Mouse (Mus musculus) kidney, adult 8-10 months (tissue): ENCODE results near the gene Ccm2.
A peak's percentile ranks its signal among the peaks of the same experiment; 100 is the strongest.

ENCODE experiments used
- DNase-seq, 2 experiments: peaks; one replicate each; pipeline ENCODE4 v3.0.0; 2022

Gene Ccm2

DNA sequence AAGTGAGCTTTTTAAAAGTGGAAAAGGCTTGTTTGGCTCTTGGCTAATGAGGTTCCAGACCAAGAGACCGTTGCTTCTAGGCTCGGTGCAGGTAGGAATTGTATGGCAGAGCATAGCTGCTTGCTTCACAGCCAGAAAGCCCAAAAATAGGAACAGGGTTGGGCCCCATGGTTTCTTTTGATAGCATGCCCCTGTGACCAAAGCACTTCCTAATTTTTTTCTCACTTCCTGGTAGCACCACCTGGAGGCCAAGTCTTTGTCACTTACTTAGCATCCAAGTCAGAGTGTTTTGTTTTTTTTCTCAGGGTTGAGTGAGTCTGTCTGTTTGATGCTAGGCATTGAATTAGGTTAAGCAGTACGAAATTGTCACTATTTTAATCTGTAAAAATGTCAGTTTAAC, 40.0 kb downstream of the Ccm2 start:
- no peak for DNase-seq

DNA sequence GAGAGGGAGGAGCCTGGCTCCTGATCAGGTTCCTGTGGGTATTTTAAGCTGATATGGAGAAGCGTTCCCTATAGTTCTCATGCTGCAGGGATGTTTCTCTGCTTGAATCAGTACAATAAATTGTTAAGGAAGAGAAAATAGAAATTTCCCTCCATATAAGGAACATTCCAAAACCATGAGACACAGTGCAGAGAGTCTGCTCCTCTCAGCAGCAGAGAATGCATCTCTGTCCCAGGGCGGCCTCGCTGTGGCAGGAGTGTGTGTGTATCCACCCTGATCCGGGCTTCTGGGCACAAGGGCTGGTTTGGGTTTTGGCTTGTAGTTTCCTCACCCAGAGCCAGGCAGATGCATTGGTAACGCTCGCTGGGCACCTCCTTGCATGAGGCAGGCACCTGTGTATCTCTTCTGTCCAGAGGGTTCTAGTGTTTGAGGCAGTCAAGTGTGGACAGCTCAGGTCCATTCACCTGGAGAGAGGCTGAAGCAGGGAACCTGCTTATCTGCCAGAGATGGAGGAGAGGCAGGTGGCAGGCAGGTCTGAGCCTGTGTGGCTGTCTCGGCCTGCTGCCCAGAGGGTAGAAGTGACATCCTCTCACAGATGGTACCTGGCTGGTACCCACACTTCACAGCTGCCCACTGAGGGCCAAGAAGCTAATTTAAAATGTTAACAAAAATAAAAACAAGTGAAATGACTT, 40.7 kb downstream of the Ccm2 start:
- DNase-seq, result no peak

DNA sequence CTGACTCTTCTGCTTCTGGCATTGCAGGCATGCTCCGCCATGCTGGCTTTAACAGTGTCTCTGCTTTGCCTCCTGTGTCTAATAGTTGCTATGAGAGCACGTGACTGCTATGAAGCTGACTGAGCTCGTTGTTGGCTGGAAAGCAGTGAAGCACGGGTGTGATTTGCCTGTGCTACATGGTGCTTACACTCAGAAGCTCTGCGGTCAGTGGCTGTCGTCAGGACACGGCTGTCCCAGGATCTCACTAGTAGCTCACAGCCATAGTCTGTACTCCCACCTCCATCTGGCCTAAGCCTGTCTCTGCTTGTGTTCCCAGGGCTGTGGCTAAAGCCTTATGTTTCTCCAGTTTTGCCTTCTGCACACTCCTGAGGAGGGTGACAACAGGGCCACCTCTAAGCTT, 41.6 kb downstream of the Ccm2 start:
- no peak for DNase-seq

- no peak for DNase-seq
These were observed 43.2 kb downstream of the Ccm2 start for GRCm38 (mm10) chr11:6589838-6590237.

- no peak for DNase-seq
These were observed 44.4 kb downstream of the Ccm2 start for GRCm38 (mm10) chr11:6590933-6591675.

DNA sequence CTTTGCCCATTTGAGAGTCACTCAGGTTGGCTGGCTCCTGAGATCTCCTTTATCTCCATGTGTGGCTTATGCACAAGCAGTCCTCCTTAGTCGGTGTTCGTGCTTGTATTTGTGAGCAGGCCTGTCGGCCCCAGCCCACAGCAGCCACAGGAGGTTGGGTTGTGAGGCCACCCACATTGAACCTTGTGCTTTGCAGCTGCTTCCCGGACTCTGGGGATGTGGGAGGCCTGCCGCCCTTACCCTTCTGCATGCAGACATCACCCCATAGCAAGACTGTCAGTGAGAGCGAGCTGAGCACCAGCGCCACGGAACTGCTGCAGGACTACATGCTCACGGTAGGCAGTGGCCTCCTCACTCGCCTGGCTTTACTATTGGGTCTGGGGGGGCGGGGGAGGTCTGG, 46.7 kb downstream of the Ccm2 start:
- no peak for DNase-seq

- DNase-seq, result peak in 1 of 2 experiments; percentile 12
These were observed 48.2 kb downstream of the Ccm2 start for GRCm38 (mm10) chr11:6594845-6595244.

DNA sequence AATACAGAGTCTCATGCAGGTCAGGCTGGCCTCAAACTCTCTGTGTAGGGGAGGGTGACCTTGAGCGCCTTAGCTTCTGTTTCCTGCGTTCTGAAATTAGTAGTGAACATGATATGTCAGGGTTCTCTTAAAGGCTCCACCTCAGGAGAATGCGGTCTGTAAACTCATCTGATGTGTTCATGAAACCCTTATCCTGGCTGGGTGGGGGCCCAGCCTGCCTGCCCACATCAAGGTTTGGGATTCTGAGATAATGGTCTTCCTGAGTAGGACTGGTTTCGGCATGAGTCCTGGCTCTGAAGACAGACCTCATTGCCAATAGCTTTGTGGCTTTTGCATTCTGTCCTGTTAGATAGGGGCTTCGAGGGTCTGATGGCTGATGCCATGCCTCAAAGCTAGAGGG, 48.7 kb downstream of the Ccm2 start:
- no peak for DNase-seq

- no peak for DNase-seq
These were observed 49.5 kb downstream of the Ccm2 start for GRCm38 (mm10) chr11:6596205-6596604.

- DNase-seq, result no peak
These were observed 49.9 kb downstream of the Ccm2 start for GRCm38 (mm10) chr11:6596616-6597015.

GRCm38 (mm10) chr11:6597523-6597922, 50.8 kb downstream of the Ccm2 start:
- no peak for DNase-seq

DNA sequence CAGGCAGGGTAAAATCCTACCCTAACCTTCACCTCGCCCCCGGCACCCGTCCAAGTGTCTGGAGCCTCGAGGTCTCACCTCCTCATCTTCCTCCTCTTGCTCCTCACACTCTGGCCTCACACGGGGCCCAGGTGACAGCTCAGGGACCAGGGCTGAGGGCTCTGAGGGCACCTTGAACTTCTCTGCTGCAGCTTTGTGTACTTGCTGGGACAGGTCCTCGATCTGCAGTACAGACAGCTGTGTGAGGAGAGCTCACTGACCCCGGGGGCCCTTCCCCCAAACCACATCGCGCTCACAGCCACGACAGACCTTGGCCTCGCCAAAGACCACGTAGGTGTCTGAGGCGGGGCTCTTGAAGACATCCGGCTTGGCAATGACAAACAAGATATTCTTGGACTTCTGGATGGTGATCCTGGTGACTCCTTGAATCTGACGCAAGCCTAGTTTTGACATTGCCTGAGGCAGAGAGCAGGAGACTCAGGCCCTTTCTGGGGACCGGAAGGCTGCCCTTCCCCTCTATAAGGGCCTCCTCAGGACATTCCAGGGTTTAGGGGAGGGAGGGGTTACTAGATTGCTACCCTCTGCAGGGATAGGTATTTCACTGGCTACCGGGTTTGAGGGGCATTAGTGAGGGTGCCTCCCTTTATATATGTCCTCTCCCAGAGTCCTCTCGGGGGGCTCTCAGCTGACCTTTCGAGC, 51.7 kb downstream of the Ccm2 start:
- no peak for DNase-seq

GRCm38 (mm10) chr11:6599011-6599681, 52.5 kb downstream of the Ccm2 start:
- DNase-seq, result no peak

DNA sequence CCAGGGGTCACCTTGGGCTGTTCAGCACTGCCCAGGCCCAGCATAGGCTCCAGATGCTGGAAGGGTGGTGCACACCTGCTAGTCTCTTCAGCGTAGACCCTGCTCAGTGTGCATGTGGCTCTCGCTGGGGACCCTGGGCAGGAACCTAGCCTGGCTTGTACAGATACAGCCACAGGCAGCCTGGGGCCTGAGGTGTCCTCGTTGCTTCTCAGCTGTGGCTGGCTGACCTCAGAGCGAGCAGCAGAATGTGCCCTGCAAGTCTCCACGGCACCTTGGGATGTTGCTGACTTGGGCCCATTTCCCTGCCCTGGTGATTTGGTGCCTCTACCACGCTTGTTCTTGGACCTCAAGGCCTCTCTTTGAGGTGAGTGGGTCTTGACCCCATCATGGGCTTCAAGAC, 53.1 kb downstream of the Ccm2 start:
- no peak for DNase-seq

- no peak for DNase-seq
These were observed 53.7 kb downstream of the Ccm2 start for GRCm38 (mm10) chr11:6600284-6600944.

GRCm38 (mm10) chr11:6601649-6602480, 55.2 kb downstream of the Ccm2 start:
- DNase-seq, result no peak

DNA sequence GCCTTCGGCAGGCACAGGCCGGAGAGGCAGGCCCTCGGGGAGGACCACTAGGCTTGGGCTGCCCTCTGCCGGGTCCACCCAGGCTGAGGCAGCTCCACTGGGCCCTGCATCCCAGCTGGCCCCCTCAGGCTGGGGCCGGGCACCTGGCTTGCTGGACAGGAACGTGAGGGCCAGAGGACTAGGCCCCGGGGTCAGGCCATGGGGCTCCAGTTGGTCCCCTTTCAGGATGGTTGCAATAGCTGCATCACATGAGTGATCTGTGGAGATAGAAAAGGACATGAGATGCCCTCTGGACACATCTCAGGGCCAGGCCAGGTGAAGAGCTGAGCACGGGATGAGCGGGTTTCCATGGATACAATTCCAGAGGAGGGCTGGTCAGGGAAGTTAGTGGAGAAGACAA, 56.0 kb downstream of the Ccm2 start:
- no peak for DNase-seq

DNA sequence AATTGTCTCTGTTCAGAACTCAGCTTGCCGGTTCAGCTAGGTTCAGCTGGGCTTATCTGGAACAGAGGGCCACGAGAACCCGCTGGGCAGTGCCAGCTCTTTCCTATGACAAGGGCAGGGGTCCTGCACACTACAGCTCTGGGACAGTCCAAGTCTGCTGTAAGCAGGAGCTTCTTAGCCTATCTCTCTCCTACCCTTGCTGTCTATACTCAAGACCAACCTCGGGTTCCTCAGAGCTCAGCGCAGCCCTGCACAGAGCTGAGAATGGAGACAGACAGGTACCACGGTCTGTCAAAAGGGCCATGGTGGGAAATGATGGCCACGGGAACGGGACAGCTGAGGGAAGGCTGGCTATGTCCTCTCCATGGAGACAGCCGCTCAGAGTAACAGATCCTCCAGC, 56.5 kb downstream of the Ccm2 start:
- DNase-seq, result no peak

GRCm38 (mm10) chr11:6603887-6604603, 57.4 kb downstream of the Ccm2 start:
- DNase-seq, result no peak

DNA sequence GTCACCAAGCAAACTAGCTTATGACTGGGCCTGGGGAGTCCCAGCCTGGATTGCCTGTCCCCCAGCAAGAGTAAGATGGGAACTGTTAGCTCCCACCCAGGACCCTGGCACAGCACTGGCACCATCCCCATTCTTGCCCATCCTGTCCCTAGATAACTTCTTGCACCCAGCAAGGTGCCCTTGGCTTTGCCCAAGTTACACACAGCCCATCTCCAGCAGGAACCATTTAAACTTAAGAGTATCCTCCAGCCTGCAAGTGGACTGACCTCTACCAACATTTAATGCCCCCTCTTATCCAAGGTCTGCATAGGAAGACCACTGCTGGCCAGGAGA, 57.9 kb downstream of the Ccm2 start:
- DNase-seq, result no peak

DNA sequence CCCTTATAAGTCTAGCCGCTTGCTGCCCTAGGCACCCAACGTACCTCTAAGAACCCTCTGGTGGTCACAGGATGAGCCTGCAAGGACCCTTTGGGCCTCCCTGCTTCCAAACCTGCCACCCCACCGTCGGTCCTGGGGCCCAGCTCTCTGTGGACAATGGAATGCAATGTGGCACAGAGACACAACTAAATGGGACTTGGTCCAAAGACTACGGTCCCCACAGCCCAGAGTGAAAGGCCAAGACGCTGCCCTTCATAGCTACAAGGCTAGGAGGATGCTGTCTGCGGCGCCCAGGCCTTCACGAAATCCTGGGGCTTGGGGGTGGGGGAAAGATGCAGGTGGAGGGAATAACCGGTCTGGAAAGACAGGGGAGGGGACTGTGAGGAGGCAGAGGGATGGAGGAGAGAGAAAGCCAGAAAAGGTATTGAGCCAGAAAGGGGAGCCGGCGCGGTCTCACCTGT, 58.4 kb downstream of the Ccm2 start:
- no peak for DNase-seq
